Mouse (Mus musculus): ENCODE data around the gene Arhgap8. TPM values are rescaled to one million over a fixed set of nuclear protein-coding genes. Genes with fewer than 3 reads are reported as not detected.
A peak's percentile ranks its signal among the peaks of the same experiment; 100 is the strongest.

Gene Arhgap8
- polyA plus RNA-seq, 1 experiment, result 6.3 TPM

DNA sequence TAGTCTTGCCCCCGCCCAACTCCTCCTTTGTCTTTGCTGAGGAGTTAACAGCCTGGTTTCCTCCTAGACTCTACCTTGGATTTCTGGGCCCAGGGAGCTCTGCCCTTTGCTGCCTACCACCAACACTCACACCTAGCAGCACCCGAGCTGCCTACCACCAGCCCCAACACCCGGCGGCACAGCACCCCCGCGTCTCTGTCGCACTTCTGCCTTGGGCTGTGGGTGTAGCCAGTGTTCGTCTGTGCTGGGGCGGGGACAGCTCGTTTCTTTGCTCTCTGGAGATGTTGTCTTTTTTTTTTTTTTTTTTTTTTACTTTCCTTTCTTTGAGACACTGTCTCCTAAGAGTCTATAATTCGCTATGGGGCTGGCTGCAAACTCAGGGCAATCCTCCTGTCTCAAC, 41.9 kb upstream of the Arhgap8 start:
- 20% methylated on average over 11 of the region's 11 CpGs for WGBS
- H3K4me1 ChIP-seq (ENCODE audit: control insufficient read depth, insufficient read depth, insufficient read length, low read length), result peaks cover 36% of the 10 kb centered on the region
- no peak overlapping the region for H3K27ac ChIP-seq (ENCODE audit: insufficient read depth, low read depth, low read length)
- H3K36me3 ChIP-seq (ENCODE audit: control insufficient read depth, insufficient read depth, low read length), result no peaks in the 10 kb centered on the region
- no peaks in the 10 kb centered on the region for H3K27me3 ChIP-seq (ENCODE audit: control insufficient read depth, insufficient read depth, low read length)
- H3K4me3 ChIP-seq (ENCODE audit: low read depth, low read length), result no peak overlapping the region
- no peak for TF ChIP-seq CTCF (IDR thresholded peaks at IDR 0.05; ENCODE audit: extremely low read depth, insufficient read length, insufficient replicate concordance, low read depth, low read length)
- TF ChIP-seq POLR2A (IDR thresholded peaks at IDR 0.05; ENCODE audit: low read depth, low read length), result no peak

DNA sequence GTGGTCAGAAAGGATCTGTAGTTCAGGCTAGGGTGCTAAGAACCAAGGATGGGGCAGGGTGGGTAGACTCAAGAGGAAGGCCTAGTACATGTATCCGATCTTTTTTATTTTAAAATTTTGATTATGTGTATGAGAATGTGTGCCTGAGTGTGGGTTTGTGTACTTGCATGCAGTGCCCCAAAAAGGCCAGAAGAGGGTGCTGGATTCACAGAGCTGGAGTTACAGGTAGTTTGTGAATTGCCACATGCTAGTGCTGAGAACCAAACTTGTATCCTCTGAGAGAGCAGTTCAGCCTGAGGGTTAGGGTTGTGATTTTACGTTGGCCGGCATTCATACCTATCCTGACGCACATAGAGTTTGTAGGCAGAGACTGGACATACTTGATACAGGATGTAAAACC, 40.8 kb upstream of the Arhgap8 start:
- TF ChIP-seq POLR2A (IDR thresholded peaks at IDR 0.05; ENCODE audit: low read depth, low read length) (no peak), CTCF (IDR thresholded peaks at IDR 0.05; ENCODE audit: extremely low read depth, insufficient read length, insufficient replicate concordance, low read depth, low read length) (peak; percentile 30; the same call in 1 of the 2 replicates)
- H3K4me1 ChIP-seq (ENCODE audit: control insufficient read depth, insufficient read depth, insufficient read length, low read length), result peaks cover 36% of the 10 kb centered on the region
- no peak overlapping the region for H3K4me3 ChIP-seq (ENCODE audit: low read depth, low read length)
- no peaks in the 10 kb centered on the region for H3K36me3 ChIP-seq (ENCODE audit: control insufficient read depth, insufficient read depth, low read length)
- H3K27me3 ChIP-seq (ENCODE audit: control insufficient read depth, insufficient read depth, low read length), result no peaks in the 10 kb centered on the region
- no peak overlapping the region for H3K27ac ChIP-seq (ENCODE audit: insufficient read depth, low read depth, low read length)
- WGBS, result 97% methylated on average over 4 of the region's 4 CpGs

DNA sequence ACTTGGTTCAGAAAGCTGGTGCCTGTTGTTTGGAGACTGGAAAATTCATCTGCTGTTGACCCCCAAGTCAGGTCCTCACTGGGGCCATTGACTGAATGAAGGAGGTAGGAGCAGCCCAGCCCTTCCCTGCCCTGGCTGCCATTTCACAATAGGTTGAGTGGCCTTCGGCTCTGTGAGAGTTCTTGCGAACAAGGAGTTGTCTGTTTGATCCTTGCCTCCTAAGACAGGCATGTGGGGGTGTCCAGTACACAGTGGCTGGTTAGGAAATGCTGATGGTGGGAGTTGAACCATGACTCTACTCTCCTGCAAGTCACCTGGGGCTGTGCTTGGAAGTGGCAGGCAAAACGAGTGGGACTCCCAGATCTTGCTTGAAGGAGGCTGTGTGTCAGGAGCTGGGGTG, 40.1 kb upstream of the Arhgap8 start:
- Histone ChIP-seq H3K36me3 (ENCODE audit: control insufficient read depth, insufficient read depth, low read length) (no peaks in the 10 kb centered on the region), H3K27me3 (ENCODE audit: control insufficient read depth, insufficient read depth, low read length) (no peaks in the 10 kb centered on the region), H3K4me1 (ENCODE audit: control insufficient read depth, insufficient read depth, insufficient read length, low read length) (peaks cover 39% of the 10 kb centered on the region), H3K27ac (ENCODE audit: insufficient read depth, low read depth, low read length) (peak overlapping the region; percentile 83; the same call in 1 of the 2 replicates), H3K4me3 (ENCODE audit: low read depth, low read length) (no peak overlapping the region)
- TF ChIP-seq CTCF (IDR thresholded peaks at IDR 0.05; ENCODE audit: extremely low read depth, insufficient read length, insufficient replicate concordance, low read depth, low read length) (no peak), POLR2A (IDR thresholded peaks at IDR 0.05; ENCODE audit: low read depth, low read length) (no peak)
- 58% methylated on average over 3 of the region's 3 CpGs for WGBS

DNA sequence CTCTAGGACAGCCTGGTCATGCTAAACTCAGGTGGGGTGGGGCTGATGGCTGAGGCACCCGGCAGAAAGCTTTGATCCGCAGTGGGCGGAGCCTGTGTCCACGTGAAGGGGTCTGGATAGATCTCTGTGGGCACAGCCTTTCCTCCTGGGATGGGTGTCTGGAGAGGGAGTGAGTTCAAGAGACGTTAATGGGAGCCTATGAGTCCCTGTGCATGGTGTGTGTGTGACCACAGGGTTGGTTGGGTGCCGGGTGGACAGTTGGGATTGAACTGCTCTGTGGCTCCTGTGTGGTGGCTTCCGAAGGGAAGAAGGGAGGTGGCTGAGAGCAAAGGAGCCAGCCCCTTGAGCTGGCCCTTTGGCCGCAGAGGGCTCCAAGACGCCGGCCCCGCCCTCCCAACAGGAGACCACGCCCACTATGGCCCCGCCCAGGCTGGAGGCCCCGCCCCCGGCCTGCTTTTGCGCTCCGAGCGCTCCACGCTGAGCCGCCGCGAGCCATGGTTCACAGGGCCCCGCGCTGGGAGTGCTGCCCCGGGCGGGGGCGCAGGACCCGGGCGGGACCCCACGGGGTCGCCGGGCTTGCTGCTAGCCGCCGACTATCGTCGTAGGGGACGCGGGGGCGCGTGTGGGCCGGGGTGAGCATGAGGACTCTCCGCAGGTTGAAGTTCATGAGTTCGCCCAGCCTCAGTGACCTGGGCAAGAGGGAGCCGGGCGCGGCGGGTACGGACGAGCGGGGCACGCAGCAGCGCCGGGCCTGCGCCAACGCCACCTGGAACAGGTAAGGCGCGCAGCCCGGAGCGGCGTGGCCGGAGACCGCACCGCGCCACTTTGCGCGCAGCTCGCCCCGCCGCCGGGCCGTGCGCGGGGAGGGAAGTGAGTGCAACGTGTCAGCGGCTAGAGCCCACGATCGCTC, 39.1 kb upstream of the Arhgap8 start:
- peak overlapping the region; percentile 83 for H3K27ac ChIP-seq (ENCODE audit: insufficient read depth, low read depth, low read length)
- 1% methylated on average over 77 of the region's 77 CpGs for WGBS
- H3K27me3 ChIP-seq (ENCODE audit: control insufficient read depth, insufficient read depth, low read length), result no peaks in the 10 kb centered on the region
- no peak for TF ChIP-seq CTCF (IDR thresholded peaks at IDR 0.05; ENCODE audit: extremely low read depth, insufficient read length, insufficient replicate concordance, low read depth, low read length)
- TF ChIP-seq POLR2A (IDR thresholded peaks at IDR 0.05; ENCODE audit: low read depth, low read length), result peak; percentile 63
- peaks cover 41% of the 10 kb centered on the region for H3K4me1 ChIP-seq (ENCODE audit: control insufficient read depth, insufficient read depth, insufficient read length, low read length)
- H3K36me3 ChIP-seq (ENCODE audit: control insufficient read depth, insufficient read depth, low read length), result no peaks in the 10 kb centered on the region
- H3K4me3 ChIP-seq (ENCODE audit: low read depth, low read length), result peak overlapping the region; percentile 94

DNA sequence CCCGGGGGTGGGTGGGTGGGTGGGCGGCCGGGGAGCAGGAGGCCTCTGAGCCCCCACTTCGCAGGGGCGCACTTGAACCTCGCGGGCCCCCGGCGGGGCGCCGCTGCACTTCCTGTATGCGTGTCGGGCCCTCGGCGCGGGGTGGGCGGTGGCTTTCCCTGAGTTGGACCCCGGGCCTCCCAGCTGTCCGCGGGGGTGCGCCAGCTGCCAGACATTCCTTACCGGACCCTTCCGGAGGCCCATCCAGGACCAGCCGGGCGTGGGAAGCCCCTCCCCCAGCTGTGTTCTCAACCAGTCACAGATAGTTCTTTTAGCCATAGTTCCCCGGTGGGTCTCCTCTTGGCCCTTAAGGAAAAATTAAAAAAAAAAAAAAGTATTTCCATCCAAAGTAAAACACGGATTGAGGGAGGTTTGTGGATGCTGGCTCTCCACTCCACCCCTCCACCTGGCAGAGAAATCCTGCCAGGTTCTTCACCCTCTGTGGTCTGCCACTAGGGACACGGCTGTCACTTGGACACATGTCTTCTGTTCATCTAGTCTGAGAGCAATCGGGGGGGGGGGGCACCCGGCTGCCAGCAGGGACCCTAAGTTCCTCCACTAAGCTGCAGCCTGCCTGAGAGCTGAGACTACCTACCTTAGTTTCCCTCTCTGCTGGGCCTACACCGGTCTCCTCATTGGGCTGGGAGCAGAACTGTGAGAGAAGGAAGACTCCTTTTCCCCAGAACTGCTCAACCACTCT, 38.2 kb upstream of the Arhgap8 start:
- TF ChIP-seq CTCF (IDR thresholded peaks at IDR 0.05; ENCODE audit: extremely low read depth, insufficient read length, insufficient replicate concordance, low read depth, low read length), result no peak
- TF ChIP-seq POLR2A (IDR thresholded peaks at IDR 0.05; ENCODE audit: low read depth, low read length), result no peak
- H3K4me1 ChIP-seq (ENCODE audit: control insufficient read depth, insufficient read depth, insufficient read length, low read length), result peaks cover 40% of the 10 kb centered on the region
- no peaks in the 10 kb centered on the region for H3K27me3 ChIP-seq (ENCODE audit: control insufficient read depth, insufficient read depth, low read length)
- peak overlapping the region; percentile 23 for H3K27ac ChIP-seq (ENCODE audit: insufficient read depth, low read depth, low read length)
- H3K36me3 ChIP-seq (ENCODE audit: control insufficient read depth, insufficient read depth, low read length), result no peaks in the 10 kb centered on the region
- WGBS, result 1% methylated on average over 31 of the region's 31 CpGs
- peak overlapping the region; percentile 94 for H3K4me3 ChIP-seq (ENCODE audit: low read depth, low read length)

DNA sequence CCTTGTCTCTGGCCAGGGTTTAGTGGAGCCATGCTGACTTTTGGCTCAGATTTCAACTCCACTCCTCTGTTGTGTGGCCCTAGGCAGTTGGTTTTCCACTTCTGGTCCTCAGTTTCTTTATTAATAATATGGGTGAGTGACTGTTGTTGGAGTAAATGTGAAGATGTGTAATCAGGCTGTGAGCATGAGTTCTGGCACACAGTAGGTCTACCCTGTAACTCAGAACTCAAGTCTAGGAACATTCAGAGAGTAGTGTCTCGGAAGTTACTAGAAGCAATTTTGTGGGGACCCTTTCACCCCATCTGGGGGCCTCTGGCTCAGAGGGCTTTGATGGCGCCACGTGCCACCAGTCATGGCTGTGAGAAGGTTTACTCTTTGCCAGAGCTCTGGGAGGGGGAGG, 37.6 kb upstream of the Arhgap8 start:
- H3K27me3 ChIP-seq (ENCODE audit: control insufficient read depth, insufficient read depth, low read length), result no peaks in the 10 kb centered on the region
- WGBS, result 70% methylated on average over 3 of the region's 3 CpGs
- peak overlapping the region; percentile 94 for H3K4me3 ChIP-seq (ENCODE audit: low read depth, low read length)
- H3K36me3 ChIP-seq (ENCODE audit: control insufficient read depth, insufficient read depth, low read length), result no peaks in the 10 kb centered on the region
- H3K4me1 ChIP-seq (ENCODE audit: control insufficient read depth, insufficient read depth, insufficient read length, low read length), result peaks cover 39% of the 10 kb centered on the region
- no peak for TF ChIP-seq POLR2A (IDR thresholded peaks at IDR 0.05; ENCODE audit: low read depth, low read length)
- TF ChIP-seq CTCF (IDR thresholded peaks at IDR 0.05; ENCODE audit: extremely low read depth, insufficient read length, insufficient replicate concordance, low read depth, low read length), result no peak
- H3K27ac ChIP-seq (ENCODE audit: insufficient read depth, low read depth, low read length), result peak overlapping the region; percentile 23

DNA sequence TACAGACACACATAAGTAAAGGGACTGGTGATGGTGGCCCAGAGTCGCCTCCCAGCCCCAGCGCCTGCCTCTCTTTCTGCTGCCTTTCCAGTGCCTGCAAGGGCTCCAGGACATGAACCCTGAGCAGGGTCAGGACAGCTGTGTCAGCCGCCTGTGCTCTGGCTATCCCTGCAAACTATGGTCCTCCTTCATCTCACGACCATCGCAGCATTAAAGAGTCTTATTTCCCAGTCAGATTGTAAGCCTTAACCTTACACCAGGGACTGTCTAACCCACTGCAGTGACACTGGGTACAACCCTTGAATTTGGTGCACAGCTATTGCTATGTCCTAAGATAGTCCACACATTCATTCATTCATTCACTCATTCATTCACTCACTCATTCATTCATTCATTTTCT, 37.0 kb upstream of the Arhgap8 start:
- Histone ChIP-seq H3K27ac (ENCODE audit: insufficient read depth, low read depth, low read length) (no peak overlapping the region), H3K4me3 (ENCODE audit: low read depth, low read length) (peak overlapping the region; percentile 41), H3K27me3 (ENCODE audit: control insufficient read depth, insufficient read depth, low read length) (no peaks in the 10 kb centered on the region), H3K36me3 (ENCODE audit: control insufficient read depth, insufficient read depth, low read length) (no peaks in the 10 kb centered on the region; the same call in 1 of the 2 replicates), H3K4me1 (ENCODE audit: control insufficient read depth, insufficient read depth, insufficient read length, low read length) (peaks cover 33% of the 10 kb centered on the region)
- TF ChIP-seq CTCF (IDR thresholded peaks at IDR 0.05; ENCODE audit: extremely low read depth, insufficient read length, insufficient replicate concordance, low read depth, low read length) (no peak), POLR2A (IDR thresholded peaks at IDR 0.05; ENCODE audit: low read depth, low read length) (no peak)
- WGBS, result 74% methylated on average over 5 of the region's 5 CpGs
